Mouse (Mus musculus): ENCODE measurements around the gene Jak1.

Jak1 gene

GRCm38 (mm10) chr4:101192241-101192976 lies 72.7 kb downstream of the Jak1 start:
- DNase-seq (ENCODE audit: low spot score): no peak

GRCm38 (mm10) chr4:101187381-101187780 lies 77.7 kb downstream of the Jak1 start:
- DNase-seq (ENCODE audit: low spot score): no peak

- DNase-seq (ENCODE audit: low spot score): no peak
Observed at GRCm38 (mm10) chr4:101186591-101186990, 78.5 kb downstream of the Jak1 start.

- DNase-seq (ENCODE audit: low spot score): no peak
Observed at GRCm38 (mm10) chr4:101185216-101185615, 79.9 kb downstream of the Jak1 start.

GRCm38 (mm10) chr4:101182603-101183011 lies 82.5 kb downstream of the Jak1 start:
- no peak for DNase-seq (ENCODE audit: low spot score)

- no peak for DNase-seq (ENCODE audit: low spot score)
Observed at GRCm38 (mm10) chr4:101180681-101181080, 84.4 kb downstream of the Jak1 start.

GRCm38 (mm10) chr4:101179836-101180235 lies 85.2 kb downstream of the Jak1 start:
- DNase-seq (ENCODE audit: low spot score): no peak

GRCm38 (mm10) chr4:101179076-101179475 lies 86.0 kb downstream of the Jak1 start:
- DNase-seq (ENCODE audit: low spot score): no peak

- DNase-seq (ENCODE audit: low spot score): no peak
Observed at GRCm38 (mm10) chr4:101177796-101178195, 87.3 kb downstream of the Jak1 start.

- peak; percentile 66 for DNase-seq (ENCODE audit: low spot score)
Observed at GRCm38 (mm10) chr4:101176123-101176522, 89.0 kb downstream of the Jak1 start.

- no peak for DNase-seq (ENCODE audit: low spot score)
Observed at GRCm38 (mm10) chr4:101174916-101175625, 90.0 kb downstream of the Jak1 start.

GRCm38 (mm10) chr4:101172738-101173137 lies 92.3 kb downstream of the Jak1 start:
- no peak for DNase-seq (ENCODE audit: low spot score)

GRCm38 (mm10) chr4:101168189-101168778 lies 96.8 kb downstream of the Jak1 start:
- no peak for DNase-seq (ENCODE audit: low spot score)

- DNase-seq (ENCODE audit: low spot score): no peak
Observed at GRCm38 (mm10) chr4:101167777-101168176, 97.3 kb downstream of the Jak1 start.

- DNase-seq (ENCODE audit: low spot score): no peak
Observed at GRCm38 (mm10) chr4:101165776-101166175, 99.3 kb downstream of the Jak1 start.

- DNase-seq (ENCODE audit: low spot score): no peak
Observed at GRCm38 (mm10) chr4:101164673-101165072, 100.4 kb downstream of the Jak1 start.

- DNase-seq (ENCODE audit: low spot score): no peak
Observed at GRCm38 (mm10) chr4:101164189-101164588, 100.9 kb downstream of the Jak1 start.

- no peak for DNase-seq (ENCODE audit: low spot score)
Observed at GRCm38 (mm10) chr4:101160821-101161220, 104.3 kb downstream of the Jak1 start.

- no peak for DNase-seq (ENCODE audit: low spot score)
Observed at GRCm38 (mm10) chr4:101159191-101159764, 105.8 kb downstream of the Jak1 start.

- no peak for DNase-seq (ENCODE audit: low spot score)
Observed at GRCm38 (mm10) chr4:101158282-101158681, 106.8 kb downstream of the Jak1 start.

GRCm38 (mm10) chr4:101157476-101157875 lies 107.6 kb downstream of the Jak1 start:
- DNase-seq (ENCODE audit: low spot score): no peak

- no peak for DNase-seq (ENCODE audit: low spot score)
Observed at GRCm38 (mm10) chr4:101155541-101155940, 109.5 kb downstream of the Jak1 start.
